Mouse (Mus musculus) splenic B cell, adult 2 months (primary cell): ENCODE measurements around the gene Pcyt1a.
"Not testable (repeated sequence)": the region's sequence is repeated elsewhere in the genome, so short reads cannot be mapped to it uniquely, and the experiment has no call there.

ENCODE experiments used
- DNase-seq: peaks from one replicate; pipeline ENCODE4 v3.0.0-alpha.2; 2011; ENCODE audit warnings: low read depth, low spot score
- H3K27me3 ChIP-seq: 2 replicates; pipeline ENCODE4 v1.6.1; 2012; ENCODE audit warnings: mild to moderate bottlenecking, low read length, moderate library complexity, mixed read lengths; ENCODE audit not compliant: control insufficient read depth, poor library complexity, insufficient read depth, severe bottlenecking
- H3K36me3 ChIP-seq: 2 replicates; pipeline ENCODE4 v1.6.1; 2012; ENCODE audit warnings: mild to moderate bottlenecking, low read length, moderate library complexity, mixed read lengths; ENCODE audit not compliant: control insufficient read depth, poor library complexity, insufficient read depth, severe bottlenecking

Gene Pcyt1a

GRCm38 (mm10) chr16:32407730-32408129 is 23.0 kb upstream of the Pcyt1a start:
- Histone ChIP-seq H3K36me3 (no peaks in the 10 kb centered on the region), H3K27me3 (no peaks in the 10 kb centered on the region)
- no peak for DNase-seq

GRCm38 (mm10) chr16:32417457-32417856 is 13.3 kb upstream of the Pcyt1a start:
- no peaks in the 10 kb centered on the region for H3K27me3 ChIP-seq
- DNase-seq = no peak
- no peaks in the 10 kb centered on the region for H3K36me3 ChIP-seq

- DNase-seq = peak; percentile 95
- no peaks in the 10 kb centered on the region for H3K27me3 ChIP-seq
Measured at GRCm38 (mm10) chr16:32419517-32420483, 10.9 kb upstream of the Pcyt1a start, which contains the start of gene Tctex1d2. TSS of gene Tctex1d2 (plus strand) at chr16:32419702.

GRCm38 (mm10) chr16:32427506-32427905 is 3.2 kb upstream of the Pcyt1a start:
- no peaks in the 10 kb centered on the region for H3K27me3 ChIP-seq
- DNase-seq = no peak
- no peaks in the 10 kb centered on the region for H3K36me3 ChIP-seq

More at GRCm38 (mm10) chr16:32419517-32420483, 10.9 kb upstream of the Pcyt1a start, which contains the start of gene Tctex1d2:
- no peaks in the 10 kb centered on the region for H3K36me3 ChIP-seq

GRCm38 (mm10) chr16:32431047-32431591 is 398 bp downstream of the Pcyt1a start:
- Histone ChIP-seq H3K36me3 (no peaks in the 10 kb centered on the region), H3K27me3 (no peaks in the 10 kb centered on the region)
- DNase-seq = no peak

- Histone ChIP-seq H3K27me3 (no peaks in the 10 kb centered on the region), H3K36me3 (no peaks in the 10 kb centered on the region)
- DNase-seq = no peak
Measured at GRCm38 (mm10) chr16:32431926-32432325, 1.2 kb downstream of the Pcyt1a start.

- no peak for DNase-seq
Measured at GRCm38 (mm10) chr16:32433138-32433537, 2.4 kb downstream of the Pcyt1a start.

GRCm38 (mm10) chr16:32434066-32434465 is 3.3 kb downstream of the Pcyt1a start:
- no peaks in the 10 kb centered on the region for H3K36me3 ChIP-seq
- peak; percentile 80 for DNase-seq
- H3K27me3 ChIP-seq = no peaks in the 10 kb centered on the region

More at GRCm38 (mm10) chr16:32433138-32433537, 2.4 kb downstream of the Pcyt1a start:
- Histone ChIP-seq H3K27me3 (no peaks in the 10 kb centered on the region), H3K36me3 (no peaks in the 10 kb centered on the region)

GRCm38 (mm10) chr16:32434691-32435090 is 4.0 kb downstream of the Pcyt1a start:
- no peak for DNase-seq

GRCm38 (mm10) chr16:32436657-32437056 is 5.9 kb downstream of the Pcyt1a start:
- Histone ChIP-seq H3K27me3 (no peaks in the 10 kb centered on the region), H3K36me3 (no peaks in the 10 kb centered on the region)
- DNase-seq = no peak

More at GRCm38 (mm10) chr16:32434691-32435090, 4.0 kb downstream of the Pcyt1a start:
- Histone ChIP-seq H3K36me3 (no peaks in the 10 kb centered on the region), H3K27me3 (no peaks in the 10 kb centered on the region)

GRCm38 (mm10) chr16:32437266-32437665 is 6.5 kb downstream of the Pcyt1a start:
- Histone ChIP-seq H3K36me3 (no peaks in the 10 kb centered on the region), H3K27me3 (no peaks in the 10 kb centered on the region)
- no peak for DNase-seq

- no peak for DNase-seq
- no peaks in the 10 kb centered on the region for H3K36me3 ChIP-seq
Measured at GRCm38 (mm10) chr16:32441432-32441831, 10.7 kb downstream of the Pcyt1a start.

GRCm38 (mm10) chr16:32444615-32445014 is 13.9 kb downstream of the Pcyt1a start:
- DNase-seq, H3K27me3 ChIP-seq: not testable (repeated sequence)

More at GRCm38 (mm10) chr16:32441432-32441831, 10.7 kb downstream of the Pcyt1a start:
- H3K27me3 ChIP-seq = no peaks in the 10 kb centered on the region

GRCm38 (mm10) chr16:32445558-32445957 is 14.8 kb downstream of the Pcyt1a start:
- Histone ChIP-seq H3K36me3 (no peaks in the 10 kb centered on the region), H3K27me3 (no peaks in the 10 kb centered on the region)
- no peak for DNase-seq

More at GRCm38 (mm10) chr16:32444615-32445014, 13.9 kb downstream of the Pcyt1a start:
- H3K36me3 ChIP-seq = not testable (repeated sequence)

GRCm38 (mm10) chr16:32446563-32447138 is 15.9 kb downstream of the Pcyt1a start:
- Histone ChIP-seq H3K27me3 (no peaks in the 10 kb centered on the region), H3K36me3 (0 out of 2 replicates have a peak, but pooled peaks cover under 1% of the 10 kb centered on the region)
- DNase-seq = no peak
